In genomic region chr6:72232411-72232810, GRCm38 (mm10) we compare ENCODE assay signal across 9 mouse cellular contexts. TPM values are rescaled to one million over a fixed set of nuclear protein-coding genes. Genes with fewer than 3 reads are reported as not detected.
A peak's percentile ranks its signal among the peaks of the same experiment; 100 is the strongest.
DNase-seq lines count a peak whose midpoint lies in the region; ATAC-seq and TF ChIP-seq lines count a peak whose summit lies in the region.
"Had no signal": no experiment of that assay in that cellular context is flagged by ENCODE, and none has a peak within 500 bp of the region (broad histone marks: within the 10 kb centered on the region; RNA-seq: fewer than 3 reads in every experiment).

No protein-coding gene starts in this region.

- no peak for TF ChIP-seq POLR2A in testis, adult 2 months (IDR thresholded peaks at IDR 0.05; ENCODE audit: control insufficient read depth, low read depth, low read length)

- 87% methylated on average over 14 of the region's 14 CpGs for WGBS in kidney, embryonic 15.5 days
- 92% methylated on average over 14 of the region's 14 CpGs for WGBS in hindbrain, embryonic 14.5 days

- ATAC-seq in kidney, embryonic 15.5 days (replicated peaks; ENCODE audit: low FRiP score): no peak
- no peak for ATAC-seq in hindbrain, embryonic 14.5 days (ENCODE audit: low FRiP score)

- H3K4me1 ChIP-seq in kidney, embryonic 15.5 days: peaks cover 62% of the 10 kb centered on the region
- H3K4me1 ChIP-seq in testis, adult 2 months (ENCODE audit: control insufficient read depth, insufficient read depth, low read length): peaks cover 24% of the 10 kb centered on the region
- H3K4me1 ChIP-seq in hindbrain, embryonic 14.5 days (replicated peaks; ENCODE audit: control insufficient read depth, insufficient read depth, low read length): peaks cover 10% of the 10 kb centered on the region

- H3K9ac ChIP-seq in kidney, embryonic 15.5 days: no peak overlapping the region
- no peak overlapping the region for H3K9ac ChIP-seq in hindbrain, embryonic 14.5 days

- H3K9me3 ChIP-seq in kidney, embryonic 15.5 days (replicated peaks): no peaks in the 10 kb centered on the region
- no peaks in the 10 kb centered on the region for H3K9me3 ChIP-seq in hindbrain, embryonic 14.5 days (ENCODE audit: control insufficient read depth, low read length)

- no peak for TF ChIP-seq CTCF in testis, adult 2 months (IDR thresholded peaks at IDR 0.05; ENCODE audit: control insufficient read depth, insufficient read depth, insufficient replicate concordance, low read depth, low read length)

- no peak overlapping the region for H3K27ac ChIP-seq in kidney, embryonic 15.5 days
- H3K27ac ChIP-seq in testis, adult 2 months (ENCODE audit: control insufficient read depth, insufficient read depth, low read depth, low read length): no peak overlapping the region
- no peak overlapping the region for H3K27ac ChIP-seq in hindbrain, embryonic 14.5 days

- DNase-seq in kidney, adult 11 months: no peak
- DNase-seq in testis, postnatal 10 days (ENCODE audit: low spot score): no peak
- DNase-seq in hindbrain, embryonic 14.5 days (ENCODE audit: low spot score): no peak
- DNase-seq in thymus, postnatal 36 days: no peak
- DNase-seq in adrenal gland, adult 2 months: no peak
- DNase-seq: lung, postnatal 10 days; thymus, postnatal 25 days had no signal

- peak overlapping the region; percentile 69 for H3K4me3 ChIP-seq in kidney, embryonic 15.5 days (replicated peaks)
- H3K4me3 ChIP-seq in testis, adult 2 months (ENCODE audit: control insufficient read depth, low read depth, low read length): peak overlapping the region; percentile 73
- H3K4me3 ChIP-seq in hindbrain, embryonic 14.5 days (replicated peaks; ENCODE audit: low read length): no peak overlapping the region

- peaks cover 35% of the 10 kb centered on the region for H3K27me3 ChIP-seq in kidney, embryonic 15.5 days
- H3K27me3 ChIP-seq in testis, adult 2 months (ENCODE audit: control insufficient read depth, insufficient read depth, low read length): no peaks in the 10 kb centered on the region
- peaks cover 50% of the 10 kb centered on the region for H3K27me3 ChIP-seq in hindbrain, embryonic 14.5 days (ENCODE audit: control insufficient read depth, insufficient read depth, low read length)

- H3K36me3 ChIP-seq in kidney, embryonic 15.5 days: no peaks in the 10 kb centered on the region
- H3K36me3 ChIP-seq in testis, adult 2 months (ENCODE audit: control insufficient read depth, insufficient read depth, low read length): no peaks in the 10 kb centered on the region
- no peaks in the 10 kb centered on the region for H3K36me3 ChIP-seq in hindbrain, embryonic 14.5 days (replicated peaks; ENCODE audit: control insufficient read depth, insufficient read depth)

- peak overlapping the region; percentile 98 for H3K4me2 ChIP-seq in kidney, embryonic 15.5 days
- H3K4me2 ChIP-seq in hindbrain, embryonic 14.5 days (replicated peaks): peak overlapping the region; percentile 99; the same call in 1 of the 2 replicates

RNA-seq across cellular contexts. Expression of gene Atoh8, which starts 3.0 kb away (rescaled TPM):
- 18.5 and 18.9 TPM in 2 replicates for polyA plus RNA-seq in kidney, embryonic 15.5 days (2015; fragmentation: Nextera tagmentation; extraction: Ambion mirVana)
- 390 and 420 TPM in 2 replicates for polyA plus RNA-seq in testis, adult 2 months (2012; rRNA removed)
- polyA plus RNA-seq in hindbrain, embryonic 14.5 days (2014; fragmentation: Nextera tagmentation; extraction: Ambion mirVana): 3.0 and 3.3 TPM in 2 replicates
- total RNA-seq in adrenal gland, adult 2 months (2021): 1 to 10 TPM; 2.3 to 3.1 TPM
- 5.5 and 8.3 TPM in 2 replicates for polyA plus RNA-seq in adrenal gland, adult 2 months (2012; rRNA removed)

Comparison
In these comparisons a context has a peak if more than half of its experiments do, and no peak if none do; other contexts are left out.
1. RNA of gene Atoh8, which starts 3.0 kb away (polyA plus RNA-seq): 390 to 420 TPM in testis, adult 2 months; 18.5 to 18.9 TPM in kidney, embryonic 15.5 days, 5.5 to 8.3 TPM in adrenal gland, adult 2 months and 3.0 to 3.3 TPM in hindbrain, embryonic 14.5 days; every median in the first group is over 10 times any median in the second.